Comparison of ENCODE assay signal across 8 mouse cellular contexts in genomic region chr1:65186287-65187073, GRCm38 (mm10). TPM values are rescaled to one million over a fixed set of nuclear protein-coding genes. Genes with fewer than 3 reads are reported as not detected.
A peak's percentile ranks its signal among the peaks of the same experiment; 100 is the strongest.
DNase-seq lines count a peak whose midpoint lies in the region; ATAC-seq and TF ChIP-seq lines count a peak whose summit lies in the region.

Idh1 (minus strand) TSS chr1:65186500.
Pikfyve (plus strand) TSS chr1:65186683.

- H3K27ac ChIP-seq in cortical plate, adult 2 months (ENCODE audit: insufficient read depth, low read length): peak within 1 kb of the TSS; percentile 76

- peak; percentile 92 for DNase-seq in gastrocnemius, postnatal 10 days
- peak; percentile 96 for DNase-seq in left cerebral cortex, postnatal 10 days (ENCODE audit: extremely low spot score in 1 of 2, low spot score in 2 of 2)
- peak; percentile 96 for DNase-seq in right cerebral cortex, postnatal 25 days
- peak; percentile 94 to 96 for DNase-seq in urinary bladder, postnatal 4 days (ENCODE audit: low spot score in 2 of 2)

- intact Hi-C loops in left cerebral cortex, postnatal 10 days (cut with DNase I): no loop called here

- peak within 1 kb of the TSS; percentile 89 for H3K4me3 ChIP-seq in cortical plate, adult 2 months (ENCODE audit: insufficient read depth, low read length)

- no peak for TF ChIP-seq CTCF in cortical plate, adult 2 months (IDR thresholded peaks at IDR 0.05; ENCODE audit: extremely low read depth, insufficient read depth, low read length)

- peak; percentile 100 for ATAC-seq in activated CD4-positive, CD25-positive, alpha-beta regulatory T cell, adult 4 months
- peak; percentile 99 for ATAC-seq in inflammation-experienced regulatory T-cells, adult 6 months
- ATAC-seq in megakaryocyte-erythroid progenitor cell, adult 5-6 weeks (replicated peaks; ENCODE audit: low FRiP score, low TSS enrichment, poor library complexity, severe bottlenecking): peak; percentile 98

- H3K4me1 ChIP-seq in cortical plate, adult 2 months (ENCODE audit: control insufficient read depth, insufficient read depth, low read length): peaks cover 1% of the 10 kb centered on the region; the same call in 1 of the 2 replicates

- peak; percentile 93 for TF ChIP-seq POLR2A in cortical plate, adult 2 months (IDR thresholded peaks at IDR 0.05; ENCODE audit: extremely low read depth, insufficient read depth, low read length)

RNA-seq across cellular contexts. Expression of gene Idh1, which starts in this region (rescaled TPM):
- polyA plus RNA-seq in activated CD4-positive, CD25-positive, alpha-beta regulatory T cell, adult 4 months (2017; shearing (Covaris generic)): 10 to 100 TPM in 1 of 2 experiments, 1 to 10 TPM in 1; 7.0 to 13.7 TPM
- polyA plus RNA-seq in cortical plate, adult 2 months (2012; rRNA removed): 36.7 and 37.6 TPM in 2 replicates
- total RNA-seq in gastrocnemius, postnatal 10 days (2021): 10 to 100 TPM; 40.7 to 40.9 TPM
- polyA plus RNA-seq in inflammation-experienced regulatory T-cells, adult 6 months (2017; shearing (Covaris generic)): 10 to 100 TPM in 1 of 3 experiments, 1 to 10 TPM in 2; 6.3 to 13.0 (median 9.4) TPM
- total RNA-seq in left cerebral cortex, postnatal 10 days (2021): 100 to 1,000 TPM; 119 to 143 TPM
- 5.7 and 12.6 TPM in 2 replicates for total RNA-seq in megakaryocyte-erythroid progenitor cell, adult 5-6 weeks (2014; fragmentation: Nextera tagmentation)
- total RNA-seq in megakaryocyte-erythroid progenitor cell, adult 5-6 weeks (2017): 5.3 and 21.9 TPM in 2 replicates

RNA-seq across cellular contexts. Expression of gene Pikfyve, which starts in this region (rescaled TPM):
- polyA plus RNA-seq in activated CD4-positive, CD25-positive, alpha-beta regulatory T cell, adult 4 months (2017; shearing (Covaris generic)): 10 to 100 TPM; 11.5 to 13.6 TPM
- polyA plus RNA-seq in cortical plate, adult 2 months (2012; rRNA removed): 13.2 and 13.5 TPM in 2 replicates
- total RNA-seq in gastrocnemius, postnatal 10 days (2021): 10 to 100 TPM in 1 of 2 experiments, 1 to 10 TPM in 1; 8.9 to 12.7 TPM
- 10 to 100 TPM in 2 of 3 experiments, 1 to 10 TPM in 1; 9.5 to 14.6 (median 13.5) TPM for polyA plus RNA-seq in inflammation-experienced regulatory T-cells, adult 6 months (2017; shearing (Covaris generic))
- 10 to 100 TPM; 39.9 to 42.3 TPM for total RNA-seq in left cerebral cortex, postnatal 10 days (2021)
- total RNA-seq in megakaryocyte-erythroid progenitor cell, adult 5-6 weeks (2014; fragmentation: Nextera tagmentation): 15.4 and 38.5 TPM in 2 replicates
- total RNA-seq in megakaryocyte-erythroid progenitor cell, adult 5-6 weeks (2017): 23.1 and 24.2 TPM in 2 replicates

Comparison
In these comparisons a context has a peak if more than half of its experiments do, and no peak if none do; other contexts are left out.
1. Peak in every context shown above with its lines: DNase-seq, ATAC-seq, H3K4me3 ChIP-seq and H3K27ac ChIP-seq.